Mouse (Mus musculus): Measurements from ENCODE around the gene Srebf2. TPM values are rescaled to one million over a fixed set of nuclear protein-coding genes. Genes with fewer than 3 reads are reported as not detected.

The Srebf2 gene
- total RNA-seq, 1 experiment from 2014 or later, result 49.2 TPM

DNA sequence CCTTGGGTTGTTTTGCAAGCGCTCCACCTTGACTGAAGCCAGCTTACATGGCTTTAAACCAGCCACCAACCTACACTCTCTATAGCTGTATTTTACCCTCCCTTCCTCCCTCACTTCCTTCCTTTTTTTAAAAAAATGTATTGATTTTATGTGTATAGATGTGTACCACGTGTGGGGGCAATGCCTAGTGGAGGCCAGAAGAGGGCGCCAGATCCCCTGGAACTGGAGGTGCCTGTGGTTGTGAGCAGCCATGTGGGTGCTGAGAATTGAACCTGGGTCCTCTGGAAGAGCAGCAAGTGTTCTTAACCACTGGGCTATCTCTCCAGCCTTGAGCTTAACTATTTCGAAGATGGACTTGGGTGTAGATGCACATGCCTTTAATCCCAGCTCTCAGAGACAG is 35.3 kb downstream of the Srebf2 start:
- no peak for DNase-seq

DNA sequence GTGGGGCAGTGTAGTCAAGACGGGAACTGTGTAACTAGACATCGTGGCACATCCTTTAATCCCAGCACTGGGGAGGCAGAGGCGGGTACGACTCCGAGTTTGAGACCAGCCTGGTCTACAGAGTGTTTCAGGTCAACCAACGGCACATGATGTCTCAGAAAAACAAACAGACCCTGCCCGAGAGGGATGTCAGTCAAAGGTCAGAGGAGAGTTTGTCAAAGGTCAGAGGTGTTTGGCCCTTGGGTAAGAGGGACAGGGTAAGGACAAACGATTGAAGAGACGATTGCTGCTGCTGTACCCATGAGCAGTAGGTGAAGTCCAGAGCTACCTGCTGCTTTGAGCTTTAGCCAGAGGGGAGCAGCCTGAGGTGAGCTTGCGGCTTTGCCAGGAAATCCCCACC is 36.6 kb downstream of the Srebf2 start:
- DNase-seq, result no peak

- no peak for DNase-seq
Observed at GRCm38 (mm10) chr15:82184183-82184582, 37.2 kb downstream of the Srebf2 start.

GRCm38 (mm10) chr15:82184656-82185055 is 37.7 kb downstream of the Srebf2 start:
- no peak for DNase-seq

- no peak for DNase-seq
Observed at GRCm38 (mm10) chr15:82185062-82185783, 38.2 kb downstream of the Srebf2 start.

- no peak for DNase-seq
Observed at GRCm38 (mm10) chr15:82186131-82186530, 39.1 kb downstream of the Srebf2 start.

GRCm38 (mm10) chr15:82186931-82187330 is 40.0 kb downstream of the Srebf2 start:
- no peak for DNase-seq

DNA sequence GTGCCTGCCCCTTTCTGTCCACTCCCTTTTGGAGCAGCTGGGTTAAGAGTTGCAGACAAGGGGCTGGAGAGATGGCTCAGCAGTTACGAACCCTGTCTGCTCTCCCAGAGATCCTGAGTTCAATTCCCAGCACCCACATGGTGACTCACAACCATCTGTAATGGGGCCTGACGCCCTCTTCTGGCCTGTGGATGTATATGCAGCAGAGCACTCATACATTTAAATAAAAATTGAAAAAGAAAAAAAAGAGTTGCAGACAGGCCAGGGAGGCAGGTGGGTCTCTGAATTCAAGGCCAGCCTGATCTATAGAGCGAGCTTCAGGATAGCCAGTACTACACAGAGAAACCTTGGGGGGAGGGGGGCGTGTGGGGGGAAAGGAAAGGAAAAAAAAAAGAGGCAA is 40.4 kb downstream of the Srebf2 start:
- DNase-seq, result no peak

DNA sequence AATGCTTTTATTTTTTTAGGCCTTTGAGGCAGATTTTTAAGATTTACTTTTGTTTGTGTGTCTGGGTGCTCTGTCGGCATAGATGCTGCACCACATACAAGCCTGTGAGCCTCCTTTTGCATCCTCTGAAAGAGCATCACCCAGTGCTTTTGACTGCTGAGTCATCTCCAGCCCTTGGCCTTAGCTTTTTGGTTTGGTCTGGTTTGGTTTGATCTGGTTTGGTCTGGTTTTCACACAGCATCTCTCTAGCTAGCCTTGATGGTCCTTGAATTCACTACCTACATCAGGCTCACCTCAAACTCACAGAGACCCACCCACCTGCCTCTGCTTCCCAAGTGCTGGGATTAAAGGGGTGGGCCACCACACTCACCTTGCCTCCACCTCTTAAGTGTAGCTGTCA is 40.9 kb downstream of the Srebf2 start:
- no peak for DNase-seq

DNA sequence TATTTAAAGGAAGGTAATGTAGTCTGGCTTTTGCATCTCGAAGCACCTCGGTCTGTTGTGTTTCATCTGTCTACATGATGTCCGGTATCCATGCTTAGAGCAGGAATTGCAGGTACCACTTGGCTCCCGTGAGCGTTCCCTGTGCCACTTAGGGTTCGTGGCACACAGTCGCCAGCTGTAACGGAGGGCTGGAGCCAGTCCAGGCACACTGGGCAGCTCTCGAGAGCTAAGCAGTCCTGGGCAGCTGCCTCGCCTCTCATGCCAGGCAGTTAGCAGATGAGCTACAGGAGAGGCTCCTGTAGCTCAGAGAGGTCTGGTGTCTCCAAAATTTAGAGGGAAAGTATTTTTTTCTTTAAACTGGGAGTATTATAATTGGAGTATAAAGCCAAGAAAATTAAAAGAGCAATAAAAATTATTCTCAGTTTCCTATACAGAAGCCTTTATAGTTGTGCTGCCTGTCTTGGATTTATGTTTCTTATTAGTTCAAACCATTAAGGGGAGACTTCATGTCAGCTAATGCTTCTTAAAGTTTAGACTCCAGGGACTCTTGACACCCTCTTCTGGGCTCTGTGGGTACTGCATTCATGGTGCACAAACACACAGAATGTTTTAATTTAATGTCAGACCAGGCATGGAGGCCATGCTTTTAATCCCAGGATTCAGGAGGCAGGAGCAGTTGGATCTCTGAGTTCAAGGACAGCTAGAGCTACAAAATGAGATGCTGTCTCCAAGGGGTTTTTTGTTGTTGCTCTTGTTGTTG is 41.7 kb downstream of the Srebf2 start:
- DNase-seq, result peak; percentile 57

GRCm38 (mm10) chr15:82192617-82193016 is 45.6 kb downstream of the Srebf2 start:
- no peak for DNase-seq

DNA sequence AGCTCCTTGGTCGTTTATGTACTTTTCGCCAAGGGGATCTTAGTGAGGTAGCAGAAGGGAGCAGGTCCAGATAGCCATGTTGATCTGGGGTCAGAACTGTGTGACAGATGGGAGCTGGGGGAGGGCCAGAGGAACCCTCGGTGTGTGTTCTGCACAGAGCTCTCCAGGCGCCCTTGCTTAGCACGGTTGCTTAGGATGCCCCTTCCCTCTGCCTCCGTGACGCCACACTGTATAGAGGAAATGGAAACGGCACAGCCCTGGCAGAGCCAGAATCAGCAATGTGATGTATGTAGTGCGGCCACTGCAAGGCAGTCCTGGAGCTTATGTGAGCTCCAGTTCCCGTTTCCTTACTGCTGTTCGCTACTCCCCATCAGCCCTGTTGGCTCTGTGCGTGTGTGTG is 49.3 kb downstream of the Srebf2 start:
- no peak for DNase-seq

- DNase-seq, result no peak
Observed at GRCm38 (mm10) chr15:82197246-82197750, 50.3 kb downstream of the Srebf2 start.

DNA sequence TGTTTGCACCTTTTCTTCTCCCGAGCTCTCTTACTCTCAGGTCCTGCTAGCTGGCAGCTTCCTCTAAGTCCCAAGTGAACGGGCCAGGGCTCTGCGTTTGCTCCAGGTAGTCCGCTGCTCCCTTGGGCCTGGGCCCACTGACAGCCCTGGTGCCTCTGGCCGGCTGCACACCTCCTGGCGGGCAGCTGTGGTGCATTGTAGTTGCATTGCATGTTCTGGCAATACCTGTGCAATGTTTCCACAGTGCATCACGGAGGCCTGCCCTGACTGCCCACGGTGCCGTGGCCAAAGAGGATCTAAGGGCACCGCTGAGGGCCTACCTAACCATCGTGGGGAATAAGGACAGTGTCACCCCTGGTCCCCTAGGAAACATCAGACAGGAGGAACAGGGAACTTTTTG is 51.0 kb downstream of the Srebf2 start:
- DNase-seq, result no peak

DNA sequence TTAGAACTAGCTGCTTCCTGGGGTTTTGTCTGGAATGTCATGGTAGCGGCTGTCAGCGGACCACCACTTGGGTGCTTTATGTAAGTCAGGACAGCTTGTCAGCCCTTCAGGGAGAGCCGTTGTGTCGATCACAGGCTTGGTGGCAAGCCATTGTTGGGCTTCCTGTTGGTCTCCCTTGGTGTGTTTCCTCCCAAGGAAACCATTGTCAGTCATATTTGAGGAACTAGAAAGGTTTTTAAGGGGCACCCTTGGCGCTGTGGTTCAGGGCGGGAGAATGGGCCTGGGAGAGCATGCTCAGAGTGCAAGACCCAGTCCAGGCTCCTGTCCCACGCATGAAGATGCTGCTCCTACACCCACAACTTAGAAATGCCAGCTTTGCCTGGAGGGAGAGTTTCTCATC is 51.4 kb downstream of the Srebf2 start:
- DNase-seq, result no peak

DNA sequence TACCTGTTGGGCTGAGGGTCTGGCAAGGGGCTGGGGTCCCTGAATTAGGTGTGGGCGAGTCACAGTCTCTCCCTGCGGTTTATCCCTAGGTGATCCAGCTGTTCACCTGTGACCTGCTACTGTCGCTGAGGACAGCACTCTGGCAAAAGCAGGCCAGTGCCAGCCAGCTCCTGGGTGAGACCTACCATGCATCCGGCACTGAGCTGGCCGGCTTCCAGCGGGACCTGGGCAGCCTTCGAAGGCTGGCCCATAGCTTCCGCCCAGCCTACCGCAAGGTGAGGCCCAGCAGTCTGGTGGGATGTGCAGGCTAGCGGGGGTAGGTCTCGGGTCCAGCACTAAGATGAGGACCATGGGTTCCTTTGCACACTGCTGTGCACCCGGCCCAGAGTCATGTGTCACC is 52.6 kb downstream of the Srebf2 start:
- no peak for DNase-seq

- DNase-seq, result no peak
Observed at GRCm38 (mm10) chr15:82202086-82202485, 55.1 kb downstream of the Srebf2 start.

- DNase-seq, result no peak
Observed at GRCm38 (mm10) chr15:82203090-82203489, 56.1 kb downstream of the Srebf2 start.

- DNase-seq, result no peak
Observed at GRCm38 (mm10) chr15:82203611-82204351, 56.8 kb downstream of the Srebf2 start.

DNA sequence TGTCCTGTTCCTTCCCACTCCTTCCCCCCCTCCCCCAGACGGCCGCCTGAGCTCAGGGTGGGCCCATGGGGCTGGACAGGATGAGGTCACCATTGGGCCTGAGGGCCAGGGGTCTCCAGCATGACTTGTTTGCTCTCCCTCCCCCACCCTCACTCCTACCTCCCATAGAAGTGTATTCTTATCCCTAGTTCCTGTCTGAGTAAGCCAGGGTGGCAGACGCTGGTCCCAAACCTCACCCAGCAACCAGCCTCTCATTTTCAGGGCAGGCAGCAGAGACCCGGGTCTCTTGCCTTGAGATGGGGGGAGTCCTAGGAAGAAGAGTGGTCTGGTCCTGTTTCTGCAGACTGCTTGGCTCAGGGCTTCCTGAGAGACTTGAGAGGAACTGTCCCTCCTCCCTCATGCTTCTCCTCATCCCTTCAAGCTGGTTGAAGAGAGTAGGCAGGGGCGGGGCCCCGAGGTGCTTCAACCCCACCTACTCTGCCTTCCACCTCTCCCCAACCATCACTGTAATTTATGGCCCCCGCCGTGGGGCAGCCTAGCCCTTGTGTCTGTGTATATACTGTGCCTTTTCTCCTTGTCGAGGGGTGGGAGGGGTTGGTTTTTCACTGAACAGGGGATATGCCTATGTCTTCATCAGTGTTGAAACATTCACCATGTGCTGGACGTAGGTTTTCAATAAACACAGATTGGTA is 57.8 kb downstream of the Srebf2 start:
- no peak for DNase-seq

GRCm38 (mm10) chr15:82206365-82207104 is 59.6 kb downstream of the Srebf2 start:
- peak; percentile 77 for DNase-seq

DNA sequence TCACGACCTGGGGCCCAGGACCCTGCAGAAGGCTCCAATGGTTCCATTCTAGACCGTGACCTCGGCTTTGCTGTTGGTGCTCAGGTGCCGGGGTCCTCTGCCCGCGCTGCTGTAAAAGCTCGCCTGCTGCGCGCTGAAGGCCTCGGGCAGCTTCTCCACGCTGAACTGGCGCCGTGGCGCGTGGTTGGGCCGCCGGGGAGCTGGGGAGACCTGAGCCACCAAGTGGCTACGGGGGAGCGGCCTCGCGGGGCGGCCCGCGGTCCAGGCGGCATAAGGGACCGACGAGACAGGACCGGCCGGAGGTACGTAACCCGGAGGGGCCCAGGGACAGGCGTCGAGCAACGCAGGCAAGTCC is 60.1 kb downstream of the Srebf2 start:
- DNase-seq, result no peak

Data from adrenal gland, postnatal 14 days (tissue).